Mouse (Mus musculus): ENCODE measurements around the gene Pias1.

- TF ChIP-seq POLR2A (IDR thresholded peaks at IDR 0.05; ENCODE audit: insufficient read length, low read depth) (no peak), TCF12 (IDR thresholded peaks at IDR 0.05; ENCODE audit: insufficient read depth, poor library complexity, severe bottlenecking) (no peak), SRF (IDR thresholded peaks at IDR 0.05; ENCODE audit: control insufficient read depth, insufficient read length, low read depth) (no peak), E2F4 (IDR thresholded peaks at IDR 0.05; ENCODE audit: insufficient read depth) (no peak)
These were observed 143.3 kb downstream of the Pias1 start for GRCm38 (mm10) chr9:62844461-62844860.
